Mouse (Mus musculus) thymus, postnatal 25 days (tissue): ENCODE data around the gene E2f2.

ENCODE experiments used
- DNase-seq: peaks from one replicate; pipeline ENCODE4 v3.0.0; 2022

Gene E2f2

DNA sequence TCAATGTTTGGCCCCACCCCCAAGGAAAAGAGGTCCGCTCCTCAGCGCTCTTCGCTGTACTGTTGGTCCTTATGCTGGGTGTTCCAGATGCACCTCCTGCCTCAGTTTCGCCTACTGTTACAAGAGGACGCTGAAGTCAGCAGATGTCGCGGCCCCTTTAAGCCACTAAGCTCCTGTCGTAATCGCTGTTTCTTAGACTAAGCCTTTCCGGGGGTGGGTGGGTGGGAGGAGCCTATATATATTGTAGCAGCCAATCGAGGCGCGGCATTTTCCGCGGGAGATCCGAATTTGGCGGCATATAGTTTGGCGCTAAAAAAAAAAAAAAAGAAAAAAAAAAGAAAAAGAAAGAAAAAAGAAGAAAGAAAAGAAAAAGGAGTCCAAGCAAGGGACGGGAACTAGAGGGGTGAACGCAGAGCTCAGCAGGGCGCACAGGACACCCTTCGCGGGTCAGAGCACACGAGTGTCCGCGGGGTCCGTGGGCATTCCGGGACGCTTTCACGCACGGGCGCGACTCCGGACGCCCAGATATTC is at the start of gene E2f2:
TSS of gene E2f2 (plus strand) at position 384 of the 531 bp plus-strand sequence.
- DNase-seq, result peak; percentile 77

DNA sequence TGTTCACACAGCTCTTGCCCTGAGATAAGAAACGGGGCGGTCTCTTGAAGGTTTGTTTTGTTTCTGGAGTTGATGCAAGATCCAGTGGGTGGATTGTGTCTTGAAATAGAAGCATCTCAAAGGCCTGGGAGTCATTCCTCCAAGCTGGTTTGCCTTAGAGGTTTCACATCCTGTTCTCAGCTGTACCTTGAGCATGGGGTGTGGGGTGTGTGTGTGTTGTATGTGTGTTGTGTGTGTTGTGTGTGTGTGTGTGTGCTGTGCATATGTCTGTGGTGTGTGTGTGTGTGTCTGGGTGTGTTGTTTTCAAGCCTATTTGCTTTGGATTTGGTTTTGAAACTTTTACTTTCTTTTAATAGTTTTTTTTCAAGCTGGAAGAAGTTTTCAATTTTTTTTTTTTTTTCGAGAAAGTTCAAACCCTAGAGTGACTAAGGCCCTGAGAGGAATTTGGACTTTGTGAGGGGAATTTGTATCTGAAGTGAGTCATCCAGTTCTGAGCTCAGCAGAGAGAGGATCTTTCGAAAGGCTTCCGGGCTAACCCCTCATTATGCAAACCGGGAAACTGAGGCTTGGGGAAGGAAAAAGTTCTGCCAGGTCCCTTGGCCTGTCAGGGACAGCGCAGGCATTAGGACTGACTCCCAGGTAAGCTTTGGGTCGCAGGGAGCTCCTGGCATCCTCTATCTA is 48.9 kb upstream of the E2f2 start:
- no peak for DNase-seq

DNA sequence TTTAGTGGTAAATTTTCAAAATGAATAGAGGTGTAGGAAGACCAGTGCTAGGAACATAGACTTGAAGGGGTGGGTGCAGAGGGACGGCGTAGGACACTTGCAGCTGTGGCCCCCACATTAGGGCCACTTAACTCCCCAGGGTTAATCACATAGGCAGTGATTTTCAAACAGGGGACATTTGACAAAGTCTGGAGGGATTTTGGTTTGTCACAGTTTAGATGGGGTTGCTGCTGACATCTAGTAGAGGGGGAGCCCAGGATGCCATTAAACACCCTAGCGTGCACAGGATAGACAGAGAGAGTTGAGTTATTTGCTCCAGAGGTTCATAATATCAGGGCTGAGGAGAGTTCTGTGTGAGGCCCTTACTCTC is 48.4 kb upstream of the E2f2 start:
- no peak for DNase-seq

DNA sequence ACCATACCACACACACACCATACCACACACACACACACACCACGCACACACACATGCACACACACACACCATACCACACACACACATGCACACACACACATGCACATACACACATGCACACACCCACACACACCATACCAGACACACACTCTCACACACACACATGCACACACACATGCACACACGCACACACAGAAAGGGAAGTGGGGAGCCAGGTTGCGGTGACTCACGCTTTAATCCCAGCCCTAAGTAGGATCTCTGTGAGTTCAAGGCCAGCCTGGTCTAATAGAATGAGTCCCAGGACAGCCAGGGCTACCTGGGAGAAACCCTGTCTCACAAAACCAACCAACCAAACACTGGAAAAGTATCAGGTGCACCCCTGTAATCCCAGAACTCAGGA is 47.6 kb upstream of the E2f2 start:
- no peak for DNase-seq

DNA sequence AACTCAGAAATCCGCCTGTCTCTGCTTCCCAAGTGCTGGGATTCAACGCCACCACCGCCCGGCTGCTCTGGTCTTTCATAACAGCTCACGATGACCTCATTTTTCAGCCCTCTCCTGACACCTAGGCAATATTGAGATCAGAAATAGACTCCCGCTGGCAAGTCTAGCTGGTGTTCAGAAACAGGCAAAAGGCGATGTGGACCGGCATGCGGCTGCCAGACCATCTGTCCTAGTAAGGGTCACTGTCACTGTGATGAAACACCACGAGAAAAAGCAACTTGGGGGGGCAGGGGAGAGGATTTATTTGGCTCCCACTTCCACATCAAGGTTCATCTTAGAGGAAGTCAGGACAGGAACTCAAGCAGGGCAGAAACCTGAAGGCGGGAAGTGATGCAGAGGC is 46.7 kb upstream of the E2f2 start:
- DNase-seq, result no peak

DNA sequence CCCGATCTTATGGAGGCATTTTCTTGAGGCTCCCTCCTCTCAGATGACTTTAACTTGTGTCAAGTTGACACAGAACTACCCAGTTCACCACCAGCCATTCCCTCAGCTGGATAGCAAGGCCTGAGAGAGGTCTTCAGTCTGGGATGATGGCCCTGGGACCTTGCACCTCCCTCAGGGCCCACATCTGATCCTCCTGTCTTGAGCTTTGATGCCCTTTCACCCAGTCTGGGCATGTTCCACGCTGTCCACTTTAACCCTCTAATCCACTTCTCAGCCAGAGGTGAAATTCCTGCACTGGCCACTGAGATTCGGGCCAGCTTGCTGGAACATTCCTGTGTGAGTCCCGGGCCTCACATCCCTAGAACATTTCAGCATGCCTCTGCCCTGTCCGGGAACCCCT is 46.2 kb upstream of the E2f2 start:
- DNase-seq, result no peak

DNA sequence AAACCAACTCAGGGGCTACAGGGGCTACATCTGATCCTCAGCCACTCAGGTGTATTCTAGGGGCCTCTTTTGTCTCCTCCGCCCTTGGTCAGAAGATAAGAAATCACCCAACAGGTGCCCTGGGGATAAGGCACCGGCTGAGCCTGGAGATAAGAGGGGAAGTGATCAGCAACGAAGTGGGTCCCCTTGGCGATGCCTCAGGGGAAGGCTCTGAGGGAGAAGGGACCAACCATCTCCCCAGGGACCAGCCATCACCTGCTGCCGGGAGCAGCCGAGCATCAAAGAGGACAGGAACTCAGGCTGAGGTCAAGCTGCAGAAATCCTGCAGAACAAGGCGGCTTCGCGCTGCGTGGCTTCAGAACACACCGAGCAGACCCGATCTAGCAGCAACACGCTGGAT is 44.5 kb upstream of the E2f2 start:
- peak; percentile 30 for DNase-seq

DNA sequence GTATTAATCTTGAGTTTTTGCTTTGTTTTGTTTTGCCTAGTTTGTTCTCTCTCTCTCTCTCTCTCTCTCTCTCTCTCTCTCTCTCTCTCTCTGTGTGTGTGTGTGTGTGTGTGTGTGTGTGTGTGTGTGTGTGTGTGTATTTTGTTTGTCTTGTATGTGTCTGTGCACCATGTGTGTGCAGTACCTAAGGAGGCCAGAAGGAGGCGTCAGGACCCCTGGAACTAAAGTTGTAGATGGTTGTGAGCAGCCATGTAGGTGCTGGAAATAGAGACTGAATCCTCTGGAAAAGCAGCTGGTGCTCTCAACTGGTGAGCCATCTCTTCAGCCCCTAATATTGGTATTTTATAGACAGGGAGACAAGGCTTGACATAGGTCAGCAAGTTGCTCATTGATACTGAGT is 42.4 kb upstream of the E2f2 start:
- DNase-seq, result no peak

DNA sequence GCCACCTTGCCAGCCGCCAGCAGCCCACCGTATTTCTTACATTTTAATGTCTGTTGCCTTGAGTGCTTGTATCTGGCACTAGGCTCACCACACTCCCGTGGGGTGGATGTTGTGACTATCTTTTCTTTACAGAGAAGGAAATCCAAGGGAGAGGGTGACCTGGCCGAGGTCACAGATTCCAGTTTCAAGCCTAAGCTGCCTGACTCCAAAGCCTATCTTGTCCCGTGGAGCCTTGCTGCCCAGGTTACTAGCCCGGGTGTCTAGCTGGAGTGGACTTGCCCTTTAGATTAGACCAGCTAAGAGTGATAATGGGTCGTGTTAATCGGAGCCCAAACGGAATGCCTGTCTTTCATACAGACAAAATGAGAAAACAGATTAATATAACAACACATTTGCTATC is 38.4 kb upstream of the E2f2 start:
- DNase-seq, result no peak

DNA sequence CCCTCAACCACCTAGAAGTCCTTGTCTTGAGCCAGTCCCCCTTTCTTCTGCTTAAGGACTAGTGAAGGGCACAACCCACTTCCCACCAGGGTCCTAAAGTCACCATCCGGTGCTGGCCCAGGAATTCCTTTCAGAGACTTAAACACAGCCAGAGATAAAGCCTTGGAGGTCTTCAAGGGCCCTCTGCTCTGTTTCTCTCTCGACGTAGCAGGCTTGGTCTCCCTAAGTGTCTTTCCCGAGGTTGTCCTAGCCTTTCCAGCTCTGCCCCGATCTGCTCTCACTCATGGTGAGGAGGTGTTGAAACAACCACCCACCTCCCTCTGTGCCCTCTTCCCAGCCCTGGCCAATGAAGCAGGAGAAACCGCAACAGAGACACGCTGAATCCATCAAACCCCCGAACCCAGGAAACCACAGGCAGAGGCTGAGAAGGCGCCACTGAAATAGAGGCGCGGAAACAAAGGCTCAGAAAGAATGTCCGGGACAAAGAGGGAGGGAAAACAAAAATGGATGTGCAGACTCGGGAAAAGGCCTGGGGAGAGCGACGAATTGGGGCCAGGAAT is 37.7 kb upstream of the E2f2 start:
- DNase-seq, result no peak

DNA sequence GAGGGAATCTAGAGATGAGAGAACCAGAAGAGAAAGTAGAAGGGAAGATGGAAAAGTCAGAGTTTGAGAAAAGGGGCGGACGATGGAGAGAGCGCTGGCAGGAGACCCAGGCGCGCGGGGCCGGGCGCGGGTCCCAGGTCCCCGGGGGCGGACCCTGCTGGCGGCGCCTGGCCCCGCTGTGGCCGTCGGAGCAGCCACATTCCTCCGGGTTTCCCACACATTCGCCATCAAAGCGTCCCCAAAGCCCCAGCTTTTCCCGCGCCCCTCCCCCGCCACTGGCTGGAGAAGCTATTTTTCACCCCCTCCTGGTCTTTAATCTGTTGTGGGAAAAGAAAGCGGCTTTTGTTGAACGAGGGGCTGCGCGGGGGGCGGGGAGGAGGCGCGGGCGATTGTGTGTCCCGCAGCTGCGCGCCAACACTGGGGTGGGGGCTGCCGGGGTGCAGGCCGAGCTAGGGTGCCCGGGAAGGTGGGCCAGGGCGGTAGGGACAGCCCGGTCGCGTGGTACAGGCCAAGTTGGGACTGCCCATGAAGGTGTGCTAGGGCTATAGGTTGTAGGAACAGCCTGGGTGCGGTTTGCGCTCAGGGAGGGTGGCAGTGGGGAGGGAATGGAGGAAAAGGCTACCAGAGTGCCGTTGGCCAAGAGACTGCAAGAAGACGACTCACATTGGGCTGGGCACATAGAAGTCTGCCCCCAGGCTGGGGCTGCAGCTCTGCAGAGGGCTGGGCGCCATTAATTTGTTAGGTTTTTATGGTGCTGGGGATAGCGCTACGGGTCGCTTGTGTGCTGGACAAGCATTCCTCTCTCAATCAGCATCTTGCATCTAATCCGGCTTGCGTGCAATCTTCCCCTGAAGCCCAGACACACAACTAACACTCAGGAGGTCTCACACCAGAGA is 37.0 kb upstream of the E2f2 start:
- no peak for DNase-seq

DNA sequence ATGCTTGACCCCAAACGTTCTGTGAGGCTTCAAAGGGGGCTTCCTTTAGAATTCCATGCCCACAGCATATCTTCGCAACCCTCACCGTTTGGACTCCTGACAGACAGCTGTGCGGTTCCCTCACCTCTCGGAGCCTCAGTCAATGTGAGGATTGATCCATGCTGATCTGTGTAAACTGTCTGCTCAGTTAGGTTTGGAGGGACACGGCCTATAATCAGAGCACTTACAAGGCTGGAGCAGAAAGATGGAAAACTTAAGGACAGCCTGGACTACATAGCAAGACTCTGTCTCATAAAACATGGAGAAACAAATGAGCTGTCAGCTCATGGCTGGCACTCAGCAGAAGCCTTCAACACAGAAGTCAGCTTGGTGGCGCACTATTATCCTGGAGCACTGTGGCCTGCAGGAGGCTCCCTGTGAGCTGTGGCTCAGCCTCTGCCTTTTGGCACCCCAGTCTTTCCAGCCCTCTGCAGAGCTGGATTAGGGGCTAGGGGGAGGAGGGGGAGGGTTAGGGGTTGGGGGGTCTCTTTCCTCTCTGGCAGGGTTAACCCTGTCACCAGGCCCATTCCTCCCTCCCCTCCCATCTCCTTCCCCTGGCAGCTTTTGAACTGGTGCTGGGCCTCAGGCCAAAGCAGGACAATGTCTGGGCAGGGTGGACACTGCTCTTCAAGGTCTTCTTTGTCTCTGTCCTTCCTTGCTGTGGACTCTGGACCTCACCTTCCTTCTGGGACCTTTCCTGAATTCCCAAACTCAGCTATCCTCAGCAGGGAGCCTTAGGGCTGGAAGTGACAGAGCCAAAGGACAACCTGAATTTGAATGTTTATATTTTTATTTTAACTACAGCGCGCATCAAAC is 36.1 kb upstream of the E2f2 start:
- DNase-seq, result no peak

DNA sequence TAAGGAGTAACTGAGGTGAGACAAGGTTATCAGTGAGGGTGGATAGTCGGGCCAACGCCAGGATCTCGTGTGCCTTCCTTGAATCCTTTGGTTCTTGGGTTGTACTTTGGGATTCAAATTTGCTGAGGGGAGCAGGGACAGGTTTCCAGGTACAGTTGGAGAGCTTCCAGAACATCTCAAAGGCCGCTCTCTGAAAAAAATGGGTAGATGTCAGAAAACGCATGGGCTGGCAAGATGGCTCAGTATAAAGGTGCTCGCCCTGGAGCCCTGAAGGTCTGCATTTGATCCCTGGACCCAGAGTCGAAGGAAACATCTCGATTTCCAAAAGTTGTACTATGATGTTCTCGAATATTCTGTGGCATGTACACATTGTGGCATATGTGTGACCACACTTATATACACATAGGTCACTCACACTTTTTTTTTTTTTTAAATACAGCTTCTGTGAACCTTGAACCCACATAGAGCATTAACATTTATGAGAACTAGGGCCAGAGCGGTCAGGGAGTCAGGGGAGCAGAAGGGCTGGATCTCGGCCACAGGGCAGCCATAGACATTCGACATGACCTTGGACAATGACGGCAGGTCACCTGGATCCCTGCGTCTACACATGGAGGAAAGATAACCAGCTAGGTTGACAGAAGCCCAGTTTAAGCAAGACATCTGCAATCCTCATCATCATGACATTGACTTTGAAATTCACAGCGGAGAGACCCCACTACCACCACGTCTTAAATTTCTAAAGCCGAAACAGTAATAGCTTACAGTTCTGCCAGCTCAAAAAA is 32.7 kb upstream of the E2f2 start:
- DNase-seq, result no peak

DNA sequence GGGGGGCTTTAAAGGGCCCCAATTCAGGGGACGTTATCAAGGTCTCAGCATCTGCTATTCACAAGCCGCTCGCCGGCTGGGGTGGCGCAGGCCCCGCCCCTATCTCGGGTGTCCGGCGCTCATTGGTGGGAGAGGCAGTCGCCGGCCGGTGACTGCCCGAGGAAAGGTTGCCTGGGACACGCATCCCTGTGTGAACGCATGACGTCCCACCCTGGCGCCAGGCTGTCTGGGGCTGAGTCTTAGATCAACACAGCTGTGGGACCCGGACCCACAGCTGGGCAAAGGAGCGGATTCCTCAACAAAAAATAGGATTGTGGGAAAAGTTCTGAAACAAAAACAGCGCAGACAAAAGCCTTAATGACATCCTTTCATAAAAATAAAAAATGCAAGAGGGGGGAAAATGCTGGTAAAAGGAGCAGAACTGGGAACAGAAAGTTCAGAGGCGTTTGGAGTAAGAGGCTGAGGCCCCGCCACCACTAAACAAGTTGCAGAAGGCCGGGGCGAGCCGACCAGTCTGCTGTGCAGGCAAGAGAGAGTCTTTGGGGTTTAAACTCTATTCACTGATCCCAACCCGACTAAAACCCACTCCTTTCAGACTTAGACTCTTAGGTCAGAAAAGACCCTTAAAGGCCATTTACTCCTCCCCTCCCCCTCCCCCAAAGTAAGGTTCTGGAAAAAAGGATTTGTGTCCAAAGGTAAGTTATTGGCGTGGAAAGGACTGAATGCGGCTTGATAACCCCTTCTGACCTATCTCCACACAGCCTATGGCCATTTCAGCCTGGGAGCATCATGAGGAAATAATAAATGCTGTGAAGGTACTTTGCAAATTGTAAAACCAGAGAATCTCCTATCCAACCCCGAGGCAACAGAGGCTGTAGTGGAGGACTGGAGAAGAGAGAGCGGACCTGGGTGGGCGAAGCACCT is 31.6 kb upstream of the E2f2 start:
- peak; percentile 48 for DNase-seq

DNA sequence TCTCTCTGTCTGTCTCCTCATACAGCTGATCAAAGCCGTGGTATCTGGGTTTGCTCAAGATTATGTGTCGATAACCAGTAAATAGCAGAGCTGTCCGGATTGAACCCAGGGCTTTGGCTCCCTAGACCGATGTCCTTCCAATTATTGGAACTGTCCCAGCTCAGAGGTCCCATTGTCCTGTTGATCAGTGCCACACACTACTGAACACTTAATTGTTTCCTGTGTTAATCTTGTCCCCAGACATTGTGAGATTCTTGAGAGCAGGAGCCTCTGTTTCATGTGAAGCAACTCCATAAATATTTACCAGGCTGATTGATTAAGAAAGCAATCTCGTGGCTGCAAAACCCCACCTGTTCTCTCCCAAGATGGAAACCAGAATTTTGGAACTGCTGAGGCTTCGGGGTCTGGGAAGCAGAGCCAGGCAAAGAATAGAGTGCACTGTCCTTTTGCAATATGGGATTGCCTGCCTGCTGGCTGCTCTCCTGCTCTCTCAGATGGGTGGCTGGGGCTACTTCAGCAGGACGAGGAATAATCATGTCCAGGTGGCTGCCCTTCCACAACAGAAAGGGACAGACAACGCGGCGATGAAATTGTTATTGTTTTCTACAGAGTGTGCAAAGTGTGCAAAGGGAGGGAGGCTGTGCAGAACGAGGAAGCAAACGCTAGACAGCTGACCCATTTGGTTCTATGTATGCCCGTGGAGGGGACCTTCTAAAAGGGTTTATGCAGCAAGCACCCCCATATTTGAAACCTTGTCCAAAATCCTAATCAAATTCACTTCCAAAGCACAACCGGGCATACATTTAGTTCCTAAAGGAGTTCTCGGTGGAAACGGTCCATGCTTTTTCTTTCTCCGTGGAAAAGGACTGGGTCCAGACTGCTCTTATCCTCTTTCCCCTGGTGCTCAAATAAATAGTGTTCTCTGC is 29.7 kb upstream of the E2f2 start:
- no peak for DNase-seq

DNA sequence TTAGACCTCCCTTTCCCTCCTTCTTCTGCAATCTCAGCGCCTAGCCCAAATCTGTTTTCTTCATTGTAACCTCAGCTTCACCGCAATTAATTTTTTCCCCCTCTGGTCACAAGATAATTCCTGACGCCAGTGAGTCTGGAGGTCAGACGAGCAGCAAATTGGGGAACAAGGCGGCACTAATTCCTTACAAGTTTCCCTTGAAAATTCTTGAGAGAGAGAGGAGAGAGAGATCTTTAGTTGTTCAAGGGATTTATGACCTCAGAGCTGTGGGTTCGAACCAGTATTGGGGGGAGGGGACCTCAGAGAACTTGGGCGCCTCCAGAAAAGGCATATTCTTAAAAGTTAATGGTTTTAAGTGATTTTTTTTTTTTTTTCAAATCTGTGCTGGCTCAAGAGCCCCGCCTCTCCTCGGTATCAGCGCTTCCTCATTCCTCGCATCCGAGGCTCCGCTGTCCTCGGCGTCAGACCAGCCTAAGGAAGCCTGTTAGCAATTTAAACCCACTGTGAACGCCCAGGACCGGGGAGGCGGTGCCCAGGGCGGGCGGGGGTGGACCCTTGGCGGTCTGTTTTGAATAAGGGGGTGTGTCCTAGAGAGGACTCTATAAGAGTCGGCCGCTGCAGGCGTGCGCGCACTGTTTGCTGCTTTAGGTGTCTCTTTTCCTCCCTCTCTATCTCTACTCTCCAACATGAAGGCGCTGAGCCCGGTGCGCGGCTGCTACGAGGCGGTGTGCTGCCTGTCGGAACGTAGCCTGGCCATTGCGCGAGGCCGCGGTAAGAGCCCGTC is 28.8 kb upstream of the E2f2 start, which contains the start of gene Id3:
TSS of gene Id3 (plus strand) at position 305 of the 784 bp plus-strand sequence.
- DNase-seq, result peak; percentile 95

DNA sequence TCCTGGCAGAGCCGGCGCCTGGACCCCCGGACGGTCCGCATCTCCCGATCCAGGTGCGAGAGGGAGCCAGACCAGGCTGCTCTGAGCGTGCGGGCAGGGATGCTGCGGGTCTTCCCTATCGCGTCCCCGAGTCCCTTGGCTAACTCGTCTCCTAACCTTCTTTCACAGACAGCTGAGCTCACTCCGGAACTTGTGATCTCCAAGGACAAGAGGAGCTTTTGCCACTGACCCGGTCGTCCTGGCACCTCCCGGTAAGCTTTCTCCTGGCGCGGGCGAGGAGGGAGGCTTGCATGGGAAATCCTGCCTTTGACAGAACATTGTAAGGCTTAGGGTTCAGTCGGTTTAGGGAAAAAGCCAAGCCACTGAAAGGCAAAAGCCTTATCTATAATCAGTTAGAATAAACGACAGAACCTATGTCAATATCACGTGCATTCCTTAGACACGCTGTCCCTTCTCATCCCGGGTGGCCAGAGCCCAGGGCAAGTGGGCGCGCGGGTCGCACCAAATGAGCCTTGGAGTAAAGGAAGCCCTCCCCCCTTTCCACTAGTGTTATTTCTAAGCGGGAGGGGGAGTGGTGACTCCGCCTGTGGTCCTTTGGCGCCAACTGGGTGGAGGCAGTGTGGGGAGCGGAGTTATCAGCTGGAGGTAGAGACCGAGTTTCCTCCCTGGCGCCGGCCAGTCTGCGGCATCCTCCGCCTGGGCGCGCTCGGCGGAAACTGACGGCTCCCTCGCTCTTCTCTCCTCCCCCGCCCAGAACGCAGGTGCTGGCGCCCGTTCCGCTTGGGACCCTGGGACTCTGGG is 27.9 kb upstream of the E2f2 start:
- DNase-seq, result peak; percentile 84

DNA sequence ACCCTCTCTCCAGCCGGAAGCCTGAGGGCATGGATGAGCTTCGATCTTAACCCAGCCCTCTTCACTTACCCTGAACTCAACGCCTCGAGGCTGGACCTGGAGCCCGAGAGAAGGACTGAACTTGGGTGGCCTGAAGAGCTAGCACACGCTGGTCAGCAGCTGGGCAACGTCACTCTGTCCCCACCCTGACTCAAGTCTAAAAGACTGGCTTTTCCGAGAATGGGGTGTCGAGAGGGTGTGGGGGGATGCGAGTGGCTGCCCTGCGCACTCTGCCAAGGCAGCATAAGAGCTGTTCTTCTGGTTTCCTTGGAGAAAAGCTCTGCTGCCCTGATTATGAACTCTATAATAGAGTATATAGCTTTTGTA is 27.3 kb upstream of the E2f2 start:
- no peak for DNase-seq
